Mouse (Mus musculus) heart, postnatal 0 days (tissue): ENCODE results near the gene Hnrnpul2.

Experiments used
- CTCF ChIP-seq: IDR thresholded peaks from 2 replicates; pipeline ENCODE4 v1.5.1; 2016; ENCODE audit warnings: antibody characterized with exemption, control low read depth, low read depth
- EP300 ChIP-seq: IDR thresholded peaks from 2 replicates; pipeline ENCODE4 v1.6.1; 2016; ENCODE audit warnings: antibody characterized with exemption, low read depth

- peak; percentile 37 for TF ChIP-seq CTCF
- no peak for TF ChIP-seq EP300
These were observed 39.2 kb downstream of the Hnrnpul2 start for GRCm38 (mm10) chr19:8859018-8859417.
